Mouse (Mus musculus) heart, embryonic 14.5 days (tissue): ENCODE results near the gene Fcrls. TPM values are rescaled to one million over a fixed set of nuclear protein-coding genes. Genes with fewer than 3 reads are reported as not detected.

Experiments
- polyA plus RNA-seq: library from polyadenylated mRNA; unstranded; fragments of >200 nt; fragmentation: Nextera tagmentation; extraction: Ambion mirVana; gene quantifications from 2 replicates; pipeline ENCODE4 v1.2.1, GENCODE M21; 2014

The Fcrls gene
- polyA plus RNA-seq, 1 experiment from 2014 or later, result 8.2 TPM

Other genes with a start within 250 kb of the Fcrls start
- gene Kirrel, start 89.0 kb downstream of the Fcrls start, polyA plus RNA-seq, result 6.1 and 7.3 TPM in 2 replicates
- gene Cd5l, start 94.1 kb upstream of the Fcrls start, polyA plus RNA-seq, result 0.16 TPM in 1 of 2 replicates, not detected in the other
- 0.19 and 0.20 TPM in 2 replicates for gene Fcrl1, start 112.6 kb upstream of the Fcrls start, polyA plus RNA-seq
- gene Fcrl5, start 172.0 kb upstream of the Fcrls start, polyA plus RNA-seq, result not detected in 2 replicates